Mouse (Mus musculus) spleen, adult 18-20 months (tissue): ENCODE results near the gene Ccz1.

Experiments
- DNase-seq, 2 experiments: peaks; one replicate each; pipeline ENCODE4 v3.0.0; 2022; ENCODE audit warnings: mixed read lengths in 2 of 2

The Ccz1 gene

DNA sequence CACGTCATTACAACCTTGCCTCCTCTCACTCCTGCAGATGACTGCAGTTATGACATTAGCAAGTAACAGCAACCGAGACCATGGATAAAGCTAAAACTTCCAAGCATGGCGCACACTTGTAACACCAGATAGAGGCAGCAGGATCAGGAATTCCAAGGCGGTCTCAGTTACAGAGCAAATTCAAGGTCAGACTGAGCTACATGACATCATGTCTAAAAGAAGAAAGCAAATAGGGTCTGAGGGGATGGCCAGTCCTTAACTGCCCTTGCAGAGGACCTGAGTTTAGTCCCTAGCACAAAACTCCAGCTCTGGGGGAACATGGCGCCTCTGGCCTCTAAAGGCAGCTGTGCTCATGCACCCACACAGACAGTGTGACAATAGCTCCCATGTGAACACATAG lies 20.8 kb downstream of the Ccz1 start:
- no peak for DNase-seq

DNA sequence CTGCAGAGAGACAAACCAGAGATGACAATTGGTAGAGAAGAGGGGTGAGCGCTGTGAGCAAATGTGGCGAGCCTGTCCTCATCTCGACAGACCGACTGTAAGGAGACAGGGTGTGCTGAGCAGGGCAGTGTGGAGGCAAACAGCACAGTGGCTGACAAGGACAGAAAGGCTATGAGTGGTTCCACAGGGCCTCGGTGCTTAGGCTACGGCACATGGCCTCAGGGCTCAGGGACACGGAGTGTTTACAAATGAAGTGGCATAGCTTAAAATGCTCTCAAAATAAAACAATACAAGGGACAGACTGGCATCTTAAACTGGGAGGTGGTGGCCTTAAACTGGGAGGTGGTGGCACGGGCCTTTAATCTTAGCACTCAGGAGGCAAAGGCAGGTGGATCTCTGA lies 21.4 kb downstream of the Ccz1 start:
- DNase-seq: no peak

DNA sequence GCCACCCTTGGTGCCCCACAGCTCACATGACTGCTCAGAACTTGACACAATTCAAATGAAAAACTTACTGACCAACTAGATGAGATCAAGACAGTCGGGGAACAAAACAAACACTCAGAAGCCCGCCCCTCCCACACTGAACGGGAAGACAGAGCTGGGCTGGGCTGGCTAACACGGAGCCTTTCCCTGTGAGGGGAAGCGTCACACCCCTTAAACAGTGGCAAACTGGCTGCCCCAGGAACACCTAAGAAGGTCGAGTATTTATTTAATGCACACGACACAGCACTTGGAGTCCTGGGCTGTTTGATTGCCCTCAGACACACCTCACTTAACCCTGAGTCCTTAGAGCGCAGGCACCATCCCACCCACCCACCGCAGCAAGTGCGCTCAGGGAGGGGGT lies 22.0 kb downstream of the Ccz1 start:
- no peak for DNase-seq

DNA sequence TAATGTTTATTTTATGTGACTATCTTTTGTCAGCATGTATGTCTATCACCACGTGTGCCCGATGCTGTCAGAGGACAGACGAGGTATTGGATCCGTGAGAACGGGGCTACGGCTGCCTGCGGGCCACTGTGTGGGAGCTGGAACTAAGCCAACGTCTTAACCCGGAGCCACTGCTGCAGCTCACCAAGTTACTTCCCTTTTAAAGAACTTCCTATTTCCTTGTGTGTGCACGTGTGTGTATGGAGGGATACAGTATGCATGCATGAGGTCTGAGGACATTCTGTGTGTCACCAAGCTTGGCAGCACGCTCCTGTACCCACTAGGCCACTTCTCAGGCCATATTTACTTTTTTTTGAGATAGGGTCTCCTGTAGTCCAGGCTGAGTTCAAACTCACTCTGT lies 24.6 kb downstream of the Ccz1 start:
- no peak for DNase-seq

DNA sequence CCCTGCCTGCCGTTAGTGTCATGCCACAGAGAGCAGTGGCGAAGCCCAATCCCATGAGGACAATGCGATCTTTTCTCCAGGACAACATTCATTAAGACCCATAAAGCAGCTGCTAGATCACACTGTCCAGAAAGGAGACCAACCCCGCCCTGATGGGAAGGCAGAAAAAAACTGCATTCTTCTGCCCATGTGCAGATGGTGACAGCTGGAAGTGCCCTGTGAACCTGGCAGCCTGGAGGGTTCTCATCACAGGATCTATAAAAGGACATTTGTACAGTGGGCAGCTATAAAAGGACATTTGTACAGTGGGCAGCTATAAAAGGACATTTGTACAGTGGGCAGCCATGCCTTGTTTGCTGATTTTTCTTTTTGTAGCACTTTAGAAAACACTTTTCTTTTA lies 25.6 kb downstream of the Ccz1 start:
- DNase-seq: no peak

DNA sequence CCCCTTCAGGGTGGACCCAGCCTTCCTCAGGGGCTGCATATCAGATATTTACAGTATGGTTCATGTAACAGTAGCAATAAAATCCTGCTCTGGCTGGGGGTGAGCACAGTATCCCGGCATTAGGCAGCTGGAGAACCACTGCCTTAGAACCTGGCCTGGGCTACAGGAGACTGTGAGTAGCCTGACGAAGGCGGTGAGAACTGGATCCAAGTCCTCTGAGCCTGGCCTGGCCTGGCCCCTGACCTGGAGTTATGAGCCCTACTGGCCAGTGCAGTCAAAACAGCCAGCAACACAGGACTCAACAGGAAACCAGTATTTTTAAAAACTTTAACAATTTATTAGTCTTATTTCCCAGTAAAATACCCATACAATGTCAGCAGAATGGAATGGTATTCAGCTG lies 27.1 kb downstream of the Ccz1 start:
- DNase-seq: no peak

DNA sequence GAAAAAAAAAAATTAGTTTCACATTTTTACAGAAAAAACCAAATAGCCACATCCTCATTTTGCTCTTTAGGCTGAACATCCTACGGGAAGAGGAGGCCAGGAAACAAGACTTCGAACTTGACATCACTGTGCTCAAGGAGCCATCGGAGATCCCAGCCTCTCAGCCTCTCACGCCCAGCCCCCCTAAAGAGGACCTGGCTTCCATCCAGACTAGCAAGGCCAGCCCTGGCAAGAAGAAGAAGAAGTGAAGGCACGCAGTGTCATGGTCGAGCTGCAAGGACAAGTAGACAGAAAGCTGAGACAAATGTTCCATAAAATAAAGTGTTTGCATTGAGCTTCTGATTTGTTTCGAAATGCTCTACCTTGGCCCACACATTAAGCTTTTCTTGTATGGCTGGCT lies 29.3 kb downstream of the Ccz1 start:
- DNase-seq: no peak

DNA sequence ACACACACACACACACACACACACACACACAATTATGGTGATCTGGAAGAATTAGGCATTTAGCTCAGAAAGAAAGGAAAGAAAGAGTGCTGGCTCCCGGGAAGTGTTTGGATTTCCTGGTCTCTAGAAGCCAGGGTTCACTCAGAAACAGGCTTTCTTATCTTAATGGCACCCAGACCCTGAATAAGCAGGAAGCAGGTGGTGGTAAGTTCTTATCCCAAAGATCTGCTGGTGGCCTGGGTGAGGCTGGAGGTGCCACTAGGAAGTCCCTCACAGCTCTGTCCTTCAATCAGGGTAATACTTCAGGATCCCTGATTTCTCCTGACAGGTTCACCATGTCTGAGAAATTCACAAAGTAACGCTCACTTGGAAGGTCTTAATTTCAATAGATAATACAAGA lies 32.3 kb downstream of the Ccz1 start:
- no peak for DNase-seq

DNA sequence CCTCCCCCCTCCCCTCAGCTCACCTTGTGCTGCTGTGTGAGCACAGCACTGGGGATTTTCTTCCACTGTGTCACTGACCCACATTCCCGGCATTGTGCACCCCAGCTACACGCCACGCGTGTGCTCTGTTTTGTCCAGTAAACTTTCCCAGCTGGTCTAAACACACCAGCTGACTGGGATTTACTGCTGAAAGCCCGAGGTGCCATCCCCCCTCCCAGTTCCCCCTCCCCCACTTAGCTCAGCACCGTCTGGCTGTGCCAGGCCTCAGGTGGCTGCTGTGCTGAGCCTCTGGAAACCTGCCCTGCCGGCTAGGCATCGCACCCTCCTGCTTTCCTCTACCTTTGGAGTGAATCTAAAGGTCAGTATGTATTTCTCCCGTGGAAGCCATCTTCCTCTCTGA lies 33.8 kb downstream of the Ccz1 start:
- DNase-seq: no peak

DNA sequence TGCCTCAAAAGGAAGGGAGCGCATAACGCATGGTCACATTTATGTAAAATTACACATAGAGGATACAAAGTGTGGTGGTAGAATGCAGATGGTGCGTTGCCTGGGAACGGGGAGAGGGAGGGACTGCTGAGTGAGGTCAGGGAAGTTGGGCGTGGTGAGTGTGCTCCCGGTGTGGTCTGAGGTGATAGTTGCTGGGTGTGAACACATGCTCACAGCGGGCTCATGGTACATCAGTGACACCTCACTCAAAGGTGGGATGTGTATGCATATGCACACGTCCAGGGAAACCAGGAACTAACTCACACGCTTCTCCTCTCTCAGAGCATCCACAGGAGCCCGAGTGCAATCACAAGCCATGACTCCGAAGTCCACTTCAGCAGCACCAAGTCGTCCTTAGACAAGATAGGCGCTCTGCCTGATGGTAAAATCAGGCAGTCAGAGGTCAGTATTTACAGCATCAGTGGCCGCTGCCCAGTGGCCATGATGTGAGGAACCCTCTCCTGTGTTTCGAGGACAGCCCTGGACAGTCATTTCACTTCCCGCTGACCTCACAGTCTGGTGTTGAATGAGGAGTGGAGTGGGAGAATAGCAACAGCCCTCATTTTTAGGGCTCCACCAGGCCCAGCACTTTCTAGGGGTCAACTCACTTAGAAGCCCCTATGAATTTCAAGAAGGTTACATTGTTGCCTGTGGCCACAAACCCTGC lies 37.8 kb downstream of the Ccz1 start:
- no peak for DNase-seq

DNA sequence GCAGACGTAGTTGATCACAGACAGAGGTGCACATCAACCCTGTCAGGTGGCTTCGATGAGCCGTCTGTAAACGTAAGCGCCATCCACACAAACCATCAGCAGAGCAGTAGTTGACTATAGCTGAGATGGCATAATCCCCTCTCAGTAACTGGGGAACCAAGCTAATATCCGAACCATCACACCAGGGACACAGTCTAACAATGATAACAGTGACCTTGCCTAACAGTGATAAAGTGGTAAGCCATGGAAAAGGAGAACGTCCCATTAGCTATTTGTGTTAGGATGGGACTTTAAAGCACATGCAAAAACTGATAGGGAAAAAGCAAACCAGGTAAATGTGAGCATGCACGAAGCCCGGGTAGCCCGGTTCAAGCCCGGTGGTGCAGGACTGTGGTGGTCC lies 38.4 kb downstream of the Ccz1 start:
- DNase-seq: no peak

DNA sequence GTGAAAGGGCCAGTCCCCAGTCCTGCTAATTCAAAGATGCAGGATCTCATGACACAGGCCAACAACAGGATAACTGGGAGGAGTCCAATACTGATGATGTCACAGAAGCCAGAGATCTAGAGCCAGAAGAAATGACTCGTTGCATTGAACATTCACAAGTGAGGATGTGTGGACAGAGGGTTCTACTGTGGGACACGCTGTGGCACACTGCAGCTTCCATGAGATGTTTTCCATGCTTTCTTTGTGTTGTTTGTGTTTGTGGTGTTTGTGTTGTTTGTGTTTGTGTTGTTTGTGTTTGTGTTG lies 39.1 kb downstream of the Ccz1 start:
- no peak for DNase-seq

DNA sequence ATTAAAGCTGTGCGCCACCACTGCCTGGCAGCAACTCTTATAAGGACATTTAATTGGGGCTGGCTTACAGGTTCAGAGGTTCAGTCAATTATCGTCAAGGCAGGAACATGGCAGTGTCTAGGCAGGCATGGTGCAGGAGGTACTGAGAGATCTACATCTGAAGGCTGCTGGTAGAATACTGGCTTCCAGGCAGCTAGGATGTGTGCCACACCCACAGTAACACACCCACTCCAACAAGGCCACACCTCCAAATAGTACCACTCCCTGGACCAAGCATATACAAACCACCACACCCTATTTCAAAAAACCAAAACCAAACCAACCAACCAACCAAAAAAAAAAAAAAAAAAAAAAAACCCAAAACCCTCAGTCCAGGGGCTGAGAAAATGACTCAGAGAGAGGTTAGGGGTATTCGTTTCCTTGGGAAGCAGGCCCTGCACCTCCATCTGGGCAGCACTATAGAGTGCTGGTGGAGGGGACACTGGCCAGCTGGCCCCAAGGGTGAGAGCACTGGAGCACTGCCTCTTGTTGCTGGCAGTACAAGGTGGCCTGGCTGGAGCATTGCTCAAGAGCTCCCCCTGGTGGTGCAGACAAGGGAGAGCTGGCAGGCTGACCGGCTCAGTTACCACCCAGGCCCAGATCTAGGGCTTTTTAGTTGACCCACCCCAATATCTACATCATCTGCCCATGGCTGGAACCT lies 39.6 kb downstream of the Ccz1 start:
- DNase-seq: peak in 1 of 2 experiments; percentile 59

DNA sequence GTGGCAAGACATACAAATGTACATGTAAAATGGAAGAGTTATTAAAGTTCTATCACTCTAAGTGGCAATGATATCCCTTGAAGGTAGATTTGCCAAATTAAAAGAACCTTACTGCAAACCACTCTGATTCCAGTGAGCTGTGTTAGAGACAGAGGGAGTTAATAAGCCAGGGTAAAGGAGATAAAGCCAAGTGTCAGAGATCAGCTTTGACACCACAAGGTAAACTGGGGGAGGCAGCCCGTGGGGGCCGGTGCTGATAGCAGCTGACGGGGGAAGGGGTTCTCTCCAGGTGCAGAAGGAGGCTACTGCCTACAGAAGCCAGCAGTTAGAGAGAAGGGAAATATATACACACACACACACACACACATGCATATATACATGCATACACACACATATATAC lies 42.0 kb downstream of the Ccz1 start:
- DNase-seq: no peak

DNA sequence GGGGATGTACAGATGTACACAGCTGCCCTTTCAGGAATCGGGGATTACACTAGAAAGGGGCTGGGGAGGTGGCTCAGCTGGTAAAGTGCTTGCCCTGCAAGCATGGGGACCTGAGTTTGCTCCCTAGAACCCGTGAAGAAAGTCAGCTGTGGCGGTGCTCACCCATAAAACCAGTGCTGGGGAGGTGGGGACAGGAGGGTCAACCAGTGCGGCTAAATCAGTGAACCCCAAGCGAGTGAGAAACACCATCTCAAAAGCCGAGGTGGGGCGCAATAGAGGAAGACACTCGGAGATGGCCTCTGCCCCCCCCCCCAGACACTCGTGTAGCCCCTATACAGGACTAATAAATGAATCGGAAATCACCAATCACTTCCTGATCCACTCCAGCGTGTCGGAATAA lies 48.0 kb downstream of the Ccz1 start:
- no peak for DNase-seq

DNA sequence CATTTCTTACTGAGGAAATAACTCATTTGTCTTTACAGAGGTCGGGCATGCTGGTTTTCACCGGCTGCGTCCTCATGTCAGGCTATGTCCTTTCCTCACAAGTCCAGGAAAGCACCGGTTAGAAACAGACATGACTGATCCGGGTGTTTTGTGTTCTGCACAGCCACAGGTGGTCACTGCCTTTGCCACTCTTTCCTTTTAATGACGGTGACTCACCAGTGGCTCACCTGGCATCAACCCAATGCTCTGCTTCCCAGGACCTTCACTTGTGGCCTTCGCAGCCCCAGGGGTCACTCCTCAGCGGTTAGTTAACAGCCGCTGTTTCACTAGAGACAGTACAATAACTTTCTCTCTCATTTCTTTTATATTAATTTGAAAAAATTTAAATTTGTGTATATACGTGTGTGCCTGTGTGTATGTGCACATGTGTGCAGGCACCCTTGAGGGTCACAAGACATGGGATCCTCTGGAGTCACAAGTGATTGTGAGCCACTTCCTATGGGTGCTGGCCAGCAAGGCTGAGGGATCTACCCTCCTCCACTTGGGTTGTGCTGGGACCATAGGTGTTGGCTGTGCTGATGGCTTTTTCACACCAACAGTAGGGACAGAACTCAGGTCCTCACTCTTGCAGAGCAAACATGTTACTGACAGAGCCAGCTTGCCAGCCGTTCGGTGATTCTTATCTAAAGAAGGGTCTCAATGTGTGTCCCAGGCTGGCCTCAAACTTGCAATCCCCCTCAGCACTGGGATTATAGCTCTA lies 48.9 kb downstream of the Ccz1 start:
- DNase-seq: no peak

DNA sequence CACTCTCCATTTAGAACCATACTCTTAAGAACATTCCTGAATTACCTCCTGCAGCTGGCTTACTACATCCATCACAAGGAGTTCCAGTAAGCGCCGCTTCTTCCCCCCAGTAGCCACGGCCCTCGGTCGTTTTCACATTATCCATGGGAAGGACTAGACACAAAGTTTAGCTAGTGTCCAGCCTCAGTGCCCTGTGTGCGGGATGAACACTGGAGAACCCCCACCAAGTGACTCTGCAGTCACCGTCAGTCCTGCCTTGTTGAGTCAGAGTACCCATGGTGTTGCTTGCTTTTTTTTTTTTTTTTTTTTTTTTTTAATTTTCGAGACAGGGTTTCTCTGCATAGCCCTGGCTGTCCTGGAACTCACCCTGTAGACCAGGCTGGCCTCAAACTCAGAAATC lies 53.5 kb downstream of the Ccz1 start:
- no peak for DNase-seq

DNA sequence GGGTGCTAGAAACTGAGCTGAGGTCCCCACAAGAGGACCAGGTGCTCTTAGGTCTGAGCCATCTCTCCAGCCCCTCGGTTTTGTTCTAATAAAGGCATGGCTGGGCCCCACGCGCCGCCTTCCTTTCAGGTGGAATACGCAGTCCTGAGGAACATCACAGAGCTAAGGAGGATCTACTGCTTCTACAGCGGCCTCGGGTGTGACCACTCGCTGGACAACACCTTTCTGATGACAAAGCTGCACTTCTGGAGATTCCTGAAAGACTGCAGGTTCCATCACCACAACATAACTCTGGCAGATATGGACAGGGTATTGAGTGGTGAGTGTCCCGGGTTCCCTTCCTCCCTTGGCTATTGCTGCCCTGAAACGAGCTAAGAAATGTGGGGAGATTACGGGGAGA lies 55.1 kb downstream of the Ccz1 start:
- no peak for DNase-seq

DNA sequence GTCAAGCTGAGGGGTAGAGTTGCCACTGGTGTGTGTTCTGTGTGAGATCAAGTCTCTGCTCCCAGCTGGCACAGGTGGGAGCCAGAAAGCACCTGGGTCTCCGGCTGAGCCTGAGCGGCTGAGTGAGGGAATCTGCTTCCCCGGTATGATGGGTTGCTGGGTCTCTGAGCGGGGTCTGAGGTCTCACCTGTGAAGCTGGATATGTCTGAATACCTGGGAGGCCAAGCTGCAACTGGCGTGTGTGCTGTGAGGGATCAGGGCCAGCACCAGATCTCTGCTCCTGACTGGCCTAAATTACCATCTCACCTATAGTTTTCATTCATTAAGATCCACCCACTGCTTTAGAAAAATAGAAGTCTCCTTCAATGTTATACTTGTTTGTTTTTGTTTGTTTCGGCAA lies 57.6 kb downstream of the Ccz1 start:
- DNase-seq: no peak

DNA sequence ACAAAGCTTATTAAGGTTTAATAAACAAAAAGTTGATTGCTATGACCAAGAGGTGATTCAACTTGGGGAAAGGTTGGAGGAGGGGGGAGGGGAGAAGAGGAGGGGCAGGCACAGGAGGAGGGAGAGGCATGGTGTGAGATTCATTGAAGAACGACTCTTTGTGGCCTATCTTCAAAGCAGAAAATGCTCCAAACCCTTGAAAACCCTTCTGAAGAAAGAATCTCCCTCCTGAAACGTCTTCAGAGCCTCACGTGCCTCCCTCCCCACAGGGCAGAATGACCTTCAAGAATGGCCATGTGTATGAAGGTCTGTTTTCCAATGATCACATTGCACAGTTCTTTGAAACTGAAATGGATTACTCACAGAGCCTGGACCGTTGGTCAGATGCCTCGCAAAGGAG lies 64.7 kb downstream of the Ccz1 start:
- no peak for DNase-seq

DNA sequence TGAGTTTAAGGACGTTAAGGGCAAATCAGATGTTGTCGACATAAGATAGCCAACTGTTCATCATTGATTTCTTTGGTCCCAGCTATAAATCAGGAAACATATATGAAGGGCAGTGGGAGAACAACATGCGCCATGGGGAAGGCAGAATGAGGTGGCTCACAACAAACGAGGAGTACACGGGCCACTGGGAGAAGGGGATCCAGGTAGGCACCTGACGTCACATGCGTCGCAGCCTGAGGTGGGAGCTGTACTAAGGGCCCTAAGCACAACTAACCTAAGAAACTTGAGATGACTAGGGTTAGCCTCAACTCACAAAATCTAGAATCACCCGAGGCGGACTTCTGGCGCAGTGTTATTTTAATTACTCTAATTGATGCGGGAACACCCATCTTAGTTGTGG lies 66.3 kb downstream of the Ccz1 start:
- DNase-seq: no peak

DNA sequence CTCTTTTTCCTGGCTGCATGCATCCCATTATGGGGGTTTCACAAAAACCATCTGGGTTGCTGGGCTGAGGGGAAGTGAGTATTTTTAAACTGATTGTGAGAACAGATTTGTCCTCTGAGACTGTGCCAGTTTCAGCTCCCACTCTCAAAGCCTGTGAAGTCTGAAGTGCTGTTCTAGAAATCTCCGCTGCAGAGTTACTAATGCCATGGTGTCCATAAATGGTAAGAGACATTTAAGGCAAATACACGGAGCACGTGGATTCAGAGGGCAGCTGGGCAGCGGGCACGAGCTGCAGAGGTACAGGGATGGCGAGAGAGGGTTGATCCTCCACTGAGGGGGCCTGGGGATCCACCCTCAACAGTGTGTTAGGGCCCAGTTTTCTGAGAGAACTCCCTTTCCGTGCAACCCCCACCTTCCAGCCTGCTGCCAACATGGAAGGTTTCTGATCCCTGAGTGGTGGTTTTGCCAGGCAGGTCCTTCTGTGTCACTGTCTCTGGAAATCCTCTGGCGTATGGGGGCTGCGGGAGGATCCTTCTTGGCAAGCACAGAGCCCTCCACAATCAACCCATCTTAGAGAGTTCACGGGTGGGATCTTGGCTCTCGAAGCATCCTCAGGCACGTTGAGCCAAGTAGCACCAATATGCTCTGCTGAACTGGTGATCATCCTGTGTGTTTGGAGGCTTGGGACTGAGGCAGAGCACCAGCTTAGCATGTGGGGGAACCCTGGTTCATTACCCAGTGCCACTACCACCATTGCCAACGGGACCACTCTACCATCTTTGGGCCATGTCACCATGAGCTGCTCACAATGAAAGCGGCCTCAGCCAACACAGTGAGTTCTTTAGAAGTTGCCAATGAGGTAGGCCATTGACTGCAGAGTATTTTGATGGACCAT lies 71.2 kb downstream of the Ccz1 start:
- no peak for DNase-seq

DNA sequence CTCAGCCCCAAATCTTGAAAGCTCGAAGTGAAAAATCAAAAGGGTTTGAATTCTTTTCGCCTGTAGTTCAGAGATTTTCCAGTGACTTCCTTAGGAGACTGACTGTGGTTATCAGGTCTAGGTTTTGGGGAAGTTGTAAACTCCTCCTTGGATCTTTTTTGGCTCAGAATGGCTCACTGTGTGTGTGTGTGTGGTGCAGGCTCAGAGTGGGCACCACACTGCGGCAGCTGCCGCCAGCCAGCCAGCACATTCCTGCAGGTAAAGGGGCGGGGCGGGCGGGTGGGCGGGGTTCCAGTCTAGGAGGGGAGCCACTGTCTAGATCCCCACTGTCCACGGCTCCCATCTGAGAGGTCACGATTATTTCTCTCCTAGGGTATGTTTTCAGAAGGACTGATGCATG lies 73.1 kb downstream of the Ccz1 start:
- DNase-seq: no peak
